21 mouse cellular contexts compared by ENCODE assay signal in genomic region chr5:146223786-146224185, GRCm38 (mm10). TPM values are rescaled to one million over a fixed set of nuclear protein-coding genes. Genes with fewer than 3 reads are reported as not detected.
DNase-seq lines count a peak whose midpoint lies in the region; ATAC-seq and TF ChIP-seq lines count a peak whose summit lies in the region.
"Had no signal": no experiment of that assay in that cellular context is flagged by ENCODE, and none has a peak within 500 bp of the region (broad histone marks: within the 10 kb centered on the region; RNA-seq: fewer than 3 reads in every experiment).

No protein-coding gene starts in this region.

- H3K4me2 ChIP-seq in intestine, embryonic 14.5 days (ENCODE audit: low read length) = no peak overlapping the region
- no peak overlapping the region for H3K4me2 ChIP-seq in intestine, embryonic 16.5 days (ENCODE audit: low read depth, low read length)
- H3K4me2 ChIP-seq in limb, embryonic 14.5 days (replicated peaks; ENCODE audit: low read depth, low read length, severe bottlenecking) = no peak overlapping the region
- no peak overlapping the region for H3K4me2 ChIP-seq in embryonic facial prominence, embryonic 15.5 days (replicated peaks)
- H3K4me2 ChIP-seq: embryonic facial prominence, embryonic 13.5 days; hindbrain, embryonic 14.5 days; stomach, embryonic 15.5 days had no signal

- H3K27ac ChIP-seq in intestine, embryonic 14.5 days (ENCODE audit: low read depth) = no peak overlapping the region
- no peak overlapping the region for H3K27ac ChIP-seq in intestine, embryonic 16.5 days (ENCODE audit: low read length)
- H3K27ac ChIP-seq in limb, embryonic 14.5 days (replicated peaks; ENCODE audit: low read depth, low read length) = no peak overlapping the region
- no peak overlapping the region for H3K27ac ChIP-seq in limb, embryonic 10.5 days
- 0 out of 2 replicates have a peak overlapping the region, but pooled peaks have one; percentile 1 for H3K27ac ChIP-seq in embryonic facial prominence, embryonic 15.5 days (replicated peaks)
- H3K27ac ChIP-seq: embryonic facial prominence, embryonic 13.5 days; hindbrain, embryonic 14.5 days; stomach, embryonic 15.5 days had no signal

- H3K36me3 ChIP-seq in intestine, embryonic 14.5 days (ENCODE audit: control insufficient read depth, insufficient read depth, low read length) = peaks cover 10% of the 10 kb centered on the region; the same call in 1 of the 2 replicates
- H3K36me3 ChIP-seq in intestine, embryonic 16.5 days (ENCODE audit: control insufficient read depth, insufficient read depth, low read length) = no peaks in the 10 kb centered on the region
- peaks cover 7% of the 10 kb centered on the region; the same call in 1 of the 2 replicates for H3K36me3 ChIP-seq in limb, embryonic 14.5 days (ENCODE audit: control insufficient read depth, insufficient read depth, low read length)
- peaks cover 10% of the 10 kb centered on the region for H3K36me3 ChIP-seq in limb, embryonic 10.5 days
- H3K36me3 ChIP-seq in embryonic facial prominence, embryonic 15.5 days = peaks cover 6% of the 10 kb centered on the region; the same call in 1 of the 2 replicates
- H3K36me3 ChIP-seq: embryonic facial prominence, embryonic 13.5 days; stomach, embryonic 15.5 days had no signal

- H3K4me3 ChIP-seq in intestine, embryonic 14.5 days (ENCODE audit: low read depth, low read length) = no peak overlapping the region
- no peak overlapping the region for H3K4me3 ChIP-seq in intestine, embryonic 16.5 days (ENCODE audit: low read length)
- no peak overlapping the region for H3K4me3 ChIP-seq in limb, embryonic 14.5 days (replicated peaks; ENCODE audit: low read length)
- no peak overlapping the region for H3K4me3 ChIP-seq in limb, embryonic 10.5 days
- H3K4me3 ChIP-seq in embryonic facial prominence, embryonic 15.5 days (replicated peaks) = no peak overlapping the region
- H3K4me3 ChIP-seq: embryonic facial prominence, embryonic 13.5 days; stomach, embryonic 15.5 days had no signal

- WGBS in intestine, embryonic 14.5 days = 93% methylated on average over 5 of the region's 5 CpGs
- 79% methylated on average over 5 of the region's 5 CpGs for WGBS in intestine, embryonic 16.5 days
- WGBS in limb, embryonic 14.5 days = 84% methylated on average over 5 of the region's 5 CpGs
- WGBS in limb, embryonic 10.5 days = 94% methylated on average over 5 of the region's 5 CpGs
- 65% methylated on average over 5 of the region's 5 CpGs for WGBS in embryonic facial prominence, embryonic 15.5 days

- no peak for TF ChIP-seq POLR2A in limb, embryonic 14.5 days (IDR thresholded peaks at IDR 0.05; ENCODE audit: borderline replicate concordance, extremely low read depth, insufficient read depth, insufficient read length)

- no peak overlapping the region for H3K9ac ChIP-seq in intestine, embryonic 14.5 days (ENCODE audit: low read length)
- no peak overlapping the region for H3K9ac ChIP-seq in intestine, embryonic 16.5 days (ENCODE audit: low read depth, low read length)
- no peak overlapping the region for H3K9ac ChIP-seq in limb, embryonic 14.5 days (ENCODE audit: low read depth, low read length, severe bottlenecking)
- no peak overlapping the region for H3K9ac ChIP-seq in embryonic facial prominence, embryonic 15.5 days
- H3K9ac ChIP-seq: embryonic facial prominence, embryonic 13.5 days; forebrain, postnatal 0 days; hindbrain, embryonic 14.5 days; stomach, embryonic 15.5 days had no signal

- no peak for ATAC-seq in intestine, embryonic 14.5 days (replicated peaks; ENCODE audit: low FRiP score, low TSS enrichment, low read depth)
- no peak for ATAC-seq in intestine, embryonic 16.5 days
- no peak for ATAC-seq in limb, embryonic 14.5 days (ENCODE audit: low FRiP score, low read depth)
- no peak for ATAC-seq in embryonic facial prominence, embryonic 15.5 days (ENCODE audit: insufficient number of reproducible peaks, low FRiP score, low TSS enrichment, low read depth)
- ATAC-seq in activated CD4-positive, CD25-positive, alpha-beta regulatory T cell, adult 4 months = no peak
- ATAC-seq: forebrain, postnatal 0 days had no signal

- no peaks in the 10 kb centered on the region for H3K9me3 ChIP-seq in intestine, embryonic 14.5 days (ENCODE audit: control insufficient read depth, low read length)
- no peaks in the 10 kb centered on the region for H3K9me3 ChIP-seq in intestine, embryonic 16.5 days (ENCODE audit: control insufficient read depth, low read length)
- no peaks in the 10 kb centered on the region for H3K9me3 ChIP-seq in limb, embryonic 14.5 days (ENCODE audit: control insufficient read depth, low read length)
- no peaks in the 10 kb centered on the region for H3K9me3 ChIP-seq in limb, embryonic 10.5 days (replicated peaks)
- H3K9me3 ChIP-seq in embryonic facial prominence, embryonic 15.5 days (replicated peaks) = no peaks in the 10 kb centered on the region
- H3K9me3 ChIP-seq: embryonic facial prominence, embryonic 13.5 days; stomach, embryonic 15.5 days had no signal

- DNase-seq in adrenal gland, postnatal 14 days = peak; percentile 60
- DNase-seq in adrenal gland, adult 8-10 months = no peak
- peak; percentile 48 for DNase-seq in intestine, embryonic 14.5 days (ENCODE audit: low spot score)
- peak; percentile 8 for DNase-seq in limb, embryonic 14.5 days (ENCODE audit: low spot score)
- DNase-seq in limb, embryonic 10.5 days (ENCODE audit: low spot score) = no peak
- DNase-seq: kidney, postnatal 10 days; right cerebral cortex, postnatal 14 days; thymus, postnatal 36 days had no signal

- no peaks in the 10 kb centered on the region for H3K27me3 ChIP-seq in intestine, embryonic 14.5 days (replicated peaks; ENCODE audit: control insufficient read depth, insufficient read depth, low read length)
- no peaks in the 10 kb centered on the region for H3K27me3 ChIP-seq in intestine, embryonic 16.5 days (replicated peaks; ENCODE audit: control insufficient read depth, insufficient read depth, low read length)
- H3K27me3 ChIP-seq in limb, embryonic 14.5 days (ENCODE audit: control insufficient read depth, insufficient read depth, low read length) = no peaks in the 10 kb centered on the region
- no peaks in the 10 kb centered on the region for H3K27me3 ChIP-seq in limb, embryonic 10.5 days (ENCODE audit: low read depth, poor library complexity, severe bottlenecking)
- no peaks in the 10 kb centered on the region for H3K27me3 ChIP-seq in embryonic facial prominence, embryonic 15.5 days
- H3K27me3 ChIP-seq: embryonic facial prominence, embryonic 13.5 days; stomach, embryonic 15.5 days had no signal

- peaks cover 6% of the 10 kb centered on the region; the same call in 1 of the 2 replicates for H3K4me1 ChIP-seq in intestine, embryonic 14.5 days (replicated peaks; ENCODE audit: control insufficient read depth, insufficient read depth, low read length)
- peaks cover 9% of the 10 kb centered on the region for H3K4me1 ChIP-seq in intestine, embryonic 16.5 days (ENCODE audit: control insufficient read depth, insufficient read depth, low read length)
- H3K4me1 ChIP-seq in limb, embryonic 14.5 days (ENCODE audit: control insufficient read depth, insufficient read depth, low read length) = no peaks in the 10 kb centered on the region
- peaks cover 7% of the 10 kb centered on the region for H3K4me1 ChIP-seq in limb, embryonic 10.5 days
- 0 out of 2 replicates have a peak, but pooled peaks cover 10% of the 10 kb centered on the region for H3K4me1 ChIP-seq in embryonic facial prominence, embryonic 15.5 days

RNA-seq across cellular contexts. Expression of gene Rnf6, which starts 2.4 kb away (rescaled TPM):
- total RNA-seq in adrenal gland, postnatal 14 days (2021) = 54.8 and 58.1 TPM in 2 replicates
- total RNA-seq in adrenal gland, adult 8-10 months (2022) = 10 to 100 TPM; 48.8 to 67.7 (median 62.8) TPM
- polyA plus RNA-seq in intestine, embryonic 14.5 days (2014; fragmentation: Nextera tagmentation; extraction: Ambion mirVana) = 38.8 and 39.9 TPM in 2 replicates
- 53.0 and 56.0 TPM in 2 replicates for polyA plus RNA-seq in intestine, embryonic 16.5 days (2015; fragmentation: Nextera tagmentation; extraction: Ambion mirVana)
- 16.6 and 25.4 TPM in 2 replicates for polyA plus RNA-seq in limb, embryonic 14.5 days (2012; rRNA removed)
- 36.6 and 37.8 TPM in 2 replicates for polyA plus RNA-seq in limb, embryonic 14.5 days (2014; fragmentation: Nextera tagmentation; extraction: Ambion mirVana)
- polyA plus RNA-seq in limb, embryonic 10.5 days (2016; fragmentation: Nextera tagmentation; extraction: Ambion mirVana) = 23.4 and 29.1 TPM in 2 replicates
- polyA plus RNA-seq in embryonic facial prominence, embryonic 15.5 days (2015; fragmentation: Nextera tagmentation; extraction: Ambion mirVana) = 49.4 and 51.5 TPM in 2 replicates
- polyA plus RNA-seq in activated CD4-positive, CD25-positive, alpha-beta regulatory T cell, adult 4 months (2017; shearing (Covaris generic)) = 10 to 100 TPM; 81.0 to 81.9 TPM

RNA-seq across cellular contexts. Expression of gene Cdk8, which starts 7.2 kb away (rescaled TPM):
- 73.2 and 74.4 TPM in 2 replicates for total RNA-seq in adrenal gland, postnatal 14 days (2021)
- total RNA-seq in adrenal gland, adult 8-10 months (2022) = 10 to 100 TPM; 49.4 to 93.5 (median 75.7) TPM
- 28.9 and 35.1 TPM in 2 replicates for polyA plus RNA-seq in intestine, embryonic 14.5 days (2014; fragmentation: Nextera tagmentation; extraction: Ambion mirVana)
- polyA plus RNA-seq in intestine, embryonic 16.5 days (2015; fragmentation: Nextera tagmentation; extraction: Ambion mirVana) = 12.2 and 12.9 TPM in 2 replicates
- polyA plus RNA-seq in limb, embryonic 14.5 days (2012; rRNA removed) = 68.3 and 75.1 TPM in 2 replicates
- 27.1 and 28.0 TPM in 2 replicates for polyA plus RNA-seq in limb, embryonic 14.5 days (2014; fragmentation: Nextera tagmentation; extraction: Ambion mirVana)
- polyA plus RNA-seq in limb, embryonic 10.5 days (2016; fragmentation: Nextera tagmentation; extraction: Ambion mirVana) = 25.8 and 26.1 TPM in 2 replicates
- polyA plus RNA-seq in embryonic facial prominence, embryonic 15.5 days (2015; fragmentation: Nextera tagmentation; extraction: Ambion mirVana) = 16.2 and 17.7 TPM in 2 replicates
- polyA plus RNA-seq in activated CD4-positive, CD25-positive, alpha-beta regulatory T cell, adult 4 months (2017; shearing (Covaris generic)) = 10 to 100 TPM; 12.5 to 19.0 TPM

RNA-seq across cellular contexts. Expression of gene 1700001J03Rik, which starts 38.7 kb away (rescaled TPM):
- 0.67 and 1.3 TPM in 2 replicates for total RNA-seq in adrenal gland, postnatal 14 days (2021)
- 1 to 10 TPM in 3 of 4 experiments, under 1 TPM in 1; 0.44 to 4.3 (median 2.1) TPM for total RNA-seq in adrenal gland, adult 8-10 months (2022)
- polyA plus RNA-seq in intestine, embryonic 14.5 days (2014; fragmentation: Nextera tagmentation; extraction: Ambion mirVana) = not detected in 2 replicates
- polyA plus RNA-seq in intestine, embryonic 16.5 days (2015; fragmentation: Nextera tagmentation; extraction: Ambion mirVana) = not detected in 2 replicates
- 0.38 and 0.68 TPM in 2 replicates for polyA plus RNA-seq in limb, embryonic 14.5 days (2012; rRNA removed)
- not detected in 2 replicates for polyA plus RNA-seq in limb, embryonic 14.5 days (2014; fragmentation: Nextera tagmentation; extraction: Ambion mirVana)
- not detected in 2 replicates for polyA plus RNA-seq in limb, embryonic 10.5 days (2016; fragmentation: Nextera tagmentation; extraction: Ambion mirVana)
- polyA plus RNA-seq in embryonic facial prominence, embryonic 15.5 days (2015; fragmentation: Nextera tagmentation; extraction: Ambion mirVana) = not detected in 2 replicates
- polyA plus RNA-seq in activated CD4-positive, CD25-positive, alpha-beta regulatory T cell, adult 4 months (2017; shearing (Covaris generic)) = under 1 TPM; 0.44 to 0.93 TPM
- total RNA-seq: forebrain, postnatal 0 days; granulocyte monocyte progenitor cell, adult 5-6 weeks; megakaryocyte, adult 5-6 weeks; monocyte, adult 5-6 weeks; neutrophil, adult 5-6 weeks had no signal
- polyA plus RNA-seq: embryonic facial prominence, embryonic 13.5 days; forebrain, postnatal 0 days; heart, postnatal 0 days; stomach, embryonic 15.5 days had no signal

RNA-seq across cellular contexts. Expression of gene Gm6309, which starts 53.3 kb away (rescaled TPM):
- total RNA-seq in adrenal gland, postnatal 14 days (2021) = not detected in 2 replicates
- total RNA-seq in adrenal gland, adult 8-10 months (2022) = not detected
- not detected in 2 replicates for polyA plus RNA-seq in intestine, embryonic 14.5 days (2014; fragmentation: Nextera tagmentation; extraction: Ambion mirVana)
- polyA plus RNA-seq in intestine, embryonic 16.5 days (2015; fragmentation: Nextera tagmentation; extraction: Ambion mirVana) = not detected in 2 replicates
- not detected in 2 replicates for polyA plus RNA-seq in limb, embryonic 14.5 days (2012; rRNA removed)
- polyA plus RNA-seq in limb, embryonic 14.5 days (2014; fragmentation: Nextera tagmentation; extraction: Ambion mirVana) = not detected in 2 replicates
- polyA plus RNA-seq in limb, embryonic 10.5 days (2016; fragmentation: Nextera tagmentation; extraction: Ambion mirVana) = not detected in 2 replicates
- polyA plus RNA-seq in embryonic facial prominence, embryonic 15.5 days (2015; fragmentation: Nextera tagmentation; extraction: Ambion mirVana) = not detected in 2 replicates
- polyA plus RNA-seq in activated CD4-positive, CD25-positive, alpha-beta regulatory T cell, adult 4 months (2017; shearing (Covaris generic)) = not detected
- total RNA-seq: forebrain, postnatal 0 days; granulocyte monocyte progenitor cell, adult 5-6 weeks; left cerebral cortex, postnatal 36 days; megakaryocyte, adult 5-6 weeks; monocyte, adult 5-6 weeks; neutrophil, adult 5-6 weeks had no signal
- polyA plus RNA-seq: embryonic facial prominence, embryonic 13.5 days; forebrain, postnatal 0 days; heart, postnatal 0 days; hindbrain, embryonic 14.5 days; stomach, embryonic 15.5 days had no signal

Comparison
In these comparisons a context has a peak if more than half of its experiments do, and no peak if none do; other contexts are left out.
1. DNase-seq: peak in adrenal gland, postnatal 14 days (single experiment), intestine, embryonic 14.5 days (single experiment) and limb, embryonic 14.5 days (single experiment); none in adrenal gland, adult 8-10 months (single experiment) and limb, embryonic 10.5 days (single experiment).